Mouse (Mus musculus): ENCODE data around the gene Chd9. TPM values are rescaled to one million over a fixed set of nuclear protein-coding genes. Genes with fewer than 3 reads are reported as not detected.
"Not testable (repeated sequence)": the region's sequence is repeated elsewhere in the genome, so short reads cannot be mapped to it uniquely, and the experiment has no call there.

The Chd9 gene
- polyA plus RNA-seq, 1 experiment from 2014 or later = 95.1 TPM

GRCm38 (mm10) chr8:90877430-90877975 is 49.4 kb downstream of the Chd9 start:
- H3K27me3 ChIP-seq = no peaks in the 10 kb centered on the region
- 0 out of 2 replicates have a peak, but pooled peaks cover 3% of the 10 kb centered on the region for H3K36me3 ChIP-seq
- H3K4me2 ChIP-seq = peak overlapping the region; percentile 83
- peak; percentile 50; the same call in 1 of the 2 replicates for ATAC-seq (ENCODE audit: insufficient number of reproducible peaks, insufficient read depth, low FRiP score, low TSS enrichment, low read depth)
- peak overlapping the region; percentile 90 for H3K27ac ChIP-seq
- WGBS = 4% methylated on average over 11 of the region's 11 CpGs
- H3K9ac ChIP-seq = peak overlapping the region; percentile 72
- peaks cover 34% of the 10 kb centered on the region for H3K4me1 ChIP-seq
- peak overlapping the region; percentile 48 for H3K4me3 ChIP-seq
- no peaks in the 10 kb centered on the region for H3K9me3 ChIP-seq

DNA sequence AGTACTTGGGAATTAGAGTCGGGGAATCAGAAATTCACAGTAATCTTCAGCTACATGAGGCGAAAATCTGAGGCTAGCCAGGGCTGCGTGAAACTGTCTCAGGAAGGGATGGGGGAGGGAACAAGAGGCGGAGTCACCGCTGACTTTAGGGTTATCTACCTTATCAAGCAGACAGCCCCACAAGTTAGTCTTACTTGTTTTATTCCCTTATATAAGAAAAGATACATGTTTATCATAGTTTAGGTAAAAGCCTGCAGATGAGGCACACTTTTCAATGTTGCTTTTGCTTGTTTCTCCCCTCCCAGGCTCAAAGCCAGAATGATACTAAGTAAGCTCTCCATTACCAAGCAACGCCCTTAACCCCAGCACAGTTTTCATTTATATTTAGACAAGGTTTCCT is 50.4 kb downstream of the Chd9 start:
- no peak overlapping the region for H3K27ac ChIP-seq
- WGBS = 66% methylated on average over 6 of the region's 6 CpGs
- peaks cover 34% of the 10 kb centered on the region for H3K4me1 ChIP-seq
- no peak overlapping the region for H3K4me3 ChIP-seq
- no peak overlapping the region for H3K4me2 ChIP-seq
- H3K27me3 ChIP-seq = no peaks in the 10 kb centered on the region
- ATAC-seq (ENCODE audit: insufficient number of reproducible peaks, insufficient read depth, low FRiP score, low TSS enrichment, low read depth) = no peak
- no peaks in the 10 kb centered on the region for H3K9me3 ChIP-seq
- no peak overlapping the region for H3K9ac ChIP-seq
- no peaks in the 10 kb centered on the region for H3K36me3 ChIP-seq

DNA sequence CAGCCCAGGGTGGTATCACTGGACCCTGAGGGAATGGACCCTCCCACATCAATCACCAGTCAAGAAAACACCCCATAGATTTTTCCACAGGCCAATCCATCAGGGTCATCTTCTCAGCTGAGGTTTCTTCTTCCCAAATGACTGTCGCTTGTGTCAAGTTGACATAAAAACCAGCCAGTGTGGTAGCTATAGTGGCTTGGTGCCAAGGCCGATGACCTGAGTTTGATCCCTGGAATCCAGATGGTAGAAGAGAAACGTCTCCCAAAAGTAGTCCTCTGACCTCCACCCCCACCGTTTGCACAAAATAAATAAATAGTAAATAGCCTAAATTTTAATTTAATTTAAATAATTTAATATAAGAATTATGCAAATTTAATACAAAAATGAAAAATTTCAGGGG is 51.9 kb downstream of the Chd9 start:
- Histone ChIP-seq H3K4me3 (no peak overlapping the region), H3K27ac (no peak overlapping the region), H3K4me1 (peaks cover 34% of the 10 kb centered on the region), H3K4me2 (no peak overlapping the region), H3K36me3 (no peaks in the 10 kb centered on the region), H3K9me3 (no peaks in the 10 kb centered on the region), H3K27me3 (no peaks in the 10 kb centered on the region), H3K9ac (no peak overlapping the region)
- no peak for ATAC-seq (ENCODE audit: insufficient number of reproducible peaks, insufficient read depth, low FRiP score, low TSS enrichment, low read depth)
- 67% methylated on average over 4 of the region's 4 CpGs for WGBS

GRCm38 (mm10) chr8:90881181-90881580 is 53.0 kb downstream of the Chd9 start:
- no peak for ATAC-seq (ENCODE audit: insufficient number of reproducible peaks, insufficient read depth, low FRiP score, low TSS enrichment, low read depth)
- no peak overlapping the region for H3K9ac ChIP-seq
- H3K4me1 ChIP-seq = peaks cover 30% of the 10 kb centered on the region
- no peak overlapping the region for H3K4me3 ChIP-seq
- H3K9me3 ChIP-seq = no peaks in the 10 kb centered on the region
- H3K27me3 ChIP-seq = no peaks in the 10 kb centered on the region
- 88% methylated on average over 5 of the region's 5 CpGs for WGBS
- no peak overlapping the region for H3K4me2 ChIP-seq
- H3K27ac ChIP-seq = no peak overlapping the region
- no peaks in the 10 kb centered on the region for H3K36me3 ChIP-seq

DNA sequence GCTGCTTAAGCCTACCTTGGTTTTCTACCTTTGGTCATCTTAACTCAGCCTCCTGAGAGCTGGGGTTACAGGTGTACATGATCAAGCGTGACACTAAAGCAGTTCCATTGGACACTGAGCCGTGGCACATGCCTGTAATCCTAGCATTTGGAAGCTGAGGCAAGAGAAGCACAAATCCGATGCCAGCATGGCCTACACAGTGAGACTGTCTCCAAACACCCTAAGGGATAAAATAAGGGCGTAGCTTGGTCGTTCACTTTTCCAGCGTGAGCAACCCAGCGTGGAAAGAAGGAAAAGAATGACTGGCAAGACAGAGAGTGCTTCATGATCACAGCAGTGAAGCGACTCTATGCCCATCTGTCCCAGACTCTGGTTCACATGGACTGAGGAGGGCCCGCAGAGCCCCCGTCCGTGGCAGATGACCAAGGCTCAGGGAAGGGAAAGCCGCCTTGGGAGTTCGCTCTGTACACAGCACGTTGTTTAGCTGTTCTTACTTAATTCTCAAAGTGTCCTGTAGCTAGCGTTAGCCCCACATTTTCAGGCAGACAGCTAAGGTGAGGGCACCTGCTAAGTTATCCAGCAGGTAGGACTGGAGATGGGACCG is 54.0 kb downstream of the Chd9 start:
- Histone ChIP-seq H3K9ac (no peak overlapping the region), H3K9me3 (no peaks in the 10 kb centered on the region), H3K4me2 (no peak overlapping the region), H3K27ac (no peak overlapping the region), H3K36me3 (no peaks in the 10 kb centered on the region), H3K4me1 (peaks cover 19% of the 10 kb centered on the region), H3K4me3 (no peak overlapping the region), H3K27me3 (no peaks in the 10 kb centered on the region)
- 79% methylated on average over 16 of the region's 16 CpGs for WGBS
- no peak for ATAC-seq (ENCODE audit: insufficient number of reproducible peaks, insufficient read depth, low FRiP score, low TSS enrichment, low read depth)

DNA sequence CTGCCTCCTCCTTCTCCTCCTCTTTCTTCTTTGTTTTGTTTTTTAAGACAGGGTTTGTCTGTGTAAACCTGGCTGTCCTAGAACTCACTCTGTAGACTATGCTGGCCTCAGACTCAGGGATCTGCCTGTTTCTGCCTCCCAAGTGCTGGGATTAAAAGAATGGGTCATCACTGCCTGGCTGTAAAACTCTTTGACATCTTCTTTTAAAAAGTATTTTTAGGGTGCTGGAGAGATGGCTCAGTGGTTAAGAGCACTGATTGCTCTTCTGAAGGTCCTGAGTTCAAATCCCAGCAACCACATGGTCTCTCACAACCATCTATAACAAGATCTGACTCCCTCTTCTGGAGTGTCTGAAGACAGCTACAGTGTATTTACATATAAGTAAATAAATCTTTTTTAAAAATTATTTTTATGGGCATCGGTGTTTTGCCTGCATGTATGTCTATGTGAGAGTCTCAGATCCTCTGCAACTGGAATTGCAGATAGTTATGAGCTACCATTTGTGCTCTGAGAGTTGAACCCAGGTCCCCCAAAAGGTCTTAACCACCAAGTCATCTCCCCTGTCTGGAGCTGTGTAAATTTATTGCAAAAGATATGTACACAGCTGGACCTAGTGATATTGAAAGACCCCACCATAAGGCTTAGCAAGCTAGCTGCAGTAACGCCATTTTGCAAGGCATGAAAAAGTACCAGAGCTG is 57.7 kb downstream of the Chd9 start:
- no peak overlapping the region for H3K27ac ChIP-seq
- no peak overlapping the region for H3K9ac ChIP-seq
- 57% methylated on average over 2 of the region's 2 CpGs for WGBS
- no peaks in the 10 kb centered on the region for H3K36me3 ChIP-seq
- 0 out of 2 replicates have a peak overlapping the region, but pooled peaks have one; percentile 16 for H3K4me2 ChIP-seq
- no peak for ATAC-seq (ENCODE audit: insufficient number of reproducible peaks, insufficient read depth, low FRiP score, low TSS enrichment, low read depth)
- no peaks in the 10 kb centered on the region for H3K27me3 ChIP-seq
- no peak overlapping the region for H3K4me3 ChIP-seq
- 0 out of 2 replicates have a peak, but pooled peaks cover 2% of the 10 kb centered on the region for H3K4me1 ChIP-seq
- H3K9me3 ChIP-seq = no peaks in the 10 kb centered on the region

- not testable (repeated sequence) for H3K4me3 ChIP-seq; H3K4me2 ChIP-seq; H3K9me3 ChIP-seq; ATAC-seq (ENCODE audit: insufficient number of reproducible peaks, insufficient read depth, low FRiP score, low TSS enrichment, low read depth); H3K9ac ChIP-seq; H3K36me3 ChIP-seq; H3K27me3 ChIP-seq; H3K4me1 ChIP-seq; H3K27ac ChIP-seq
- WGBS = no CpG with 5 or more reads among the region's 15 CpGs
These were observed 58.2 kb downstream of the Chd9 start for GRCm38 (mm10) chr8:90886369-90886712.

DNA sequence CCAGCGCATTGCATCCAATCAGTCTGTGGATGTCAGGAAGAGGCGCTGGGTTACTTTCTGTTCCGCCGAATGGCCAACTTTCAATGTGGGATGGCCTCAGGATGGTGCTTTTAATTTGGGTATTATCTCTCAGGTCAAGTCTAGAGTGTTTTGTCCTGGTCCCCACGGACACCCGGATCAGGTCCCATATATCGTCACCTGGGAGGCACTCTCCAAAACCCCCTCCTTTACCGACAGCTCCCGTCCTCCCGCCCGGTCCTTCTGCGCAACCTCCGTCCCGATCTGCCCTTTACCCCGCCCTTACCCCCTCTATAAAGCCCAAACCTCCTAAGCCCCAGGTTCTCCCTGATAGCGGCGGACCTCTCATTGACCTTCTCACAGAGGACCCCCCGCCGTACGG is 59.2 kb downstream of the Chd9 start:
- H3K27me3 ChIP-seq; H3K9ac ChIP-seq; H3K36me3 ChIP-seq; H3K4me1 ChIP-seq; H3K9me3 ChIP-seq; ATAC-seq (ENCODE audit: insufficient number of reproducible peaks, insufficient read depth, low FRiP score, low TSS enrichment, low read depth); H3K27ac ChIP-seq; H3K4me2 ChIP-seq: not testable (repeated sequence)
- WGBS = no CpG with 5 or more reads among the region's 20 CpGs
- H3K4me3 ChIP-seq = peak overlapping the region; percentile 38

- no peaks in the 10 kb centered on the region for H3K27me3 ChIP-seq
- no peak overlapping the region for H3K27ac ChIP-seq
- H3K9ac ChIP-seq = no peak overlapping the region
- no peak overlapping the region for H3K4me3 ChIP-seq
- peaks cover 12% of the 10 kb centered on the region for H3K4me1 ChIP-seq
- peaks cover 9% of the 10 kb centered on the region for H3K36me3 ChIP-seq
- 92% methylated on average over 8 of the region's 8 CpGs for WGBS
- no peak overlapping the region for H3K4me2 ChIP-seq
- H3K9me3 ChIP-seq = no peaks in the 10 kb centered on the region
- no peak for ATAC-seq (ENCODE audit: insufficient number of reproducible peaks, insufficient read depth, low FRiP score, low TSS enrichment, low read depth)
These were observed 63.9 kb downstream of the Chd9 start for GRCm38 (mm10) chr8:90891872-90892578.

DNA sequence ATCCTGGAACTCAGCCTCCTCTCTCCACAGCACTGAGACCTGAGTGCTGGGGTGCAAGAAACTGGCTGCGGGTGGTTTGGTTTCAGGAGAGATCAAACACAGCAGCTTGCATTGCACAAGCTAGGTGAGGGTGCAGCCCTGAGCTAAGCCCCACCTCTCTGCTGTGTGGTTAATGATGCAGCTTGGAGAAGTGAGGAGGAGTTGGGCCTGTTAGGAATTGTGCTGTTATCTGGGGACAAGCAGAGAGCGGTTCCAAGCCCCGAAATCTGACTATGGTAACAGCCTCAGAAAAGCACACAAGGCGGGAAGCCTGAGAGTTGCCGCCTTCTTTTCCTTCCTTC is 64.4 kb downstream of the Chd9 start:
- Histone ChIP-seq H3K4me3 (no peak overlapping the region), H3K36me3 (peaks cover 9% of the 10 kb centered on the region), H3K27ac (no peak overlapping the region), H3K4me2 (no peak overlapping the region), H3K9ac (no peak overlapping the region), H3K9me3 (no peaks in the 10 kb centered on the region), H3K4me1 (peaks cover 12% of the 10 kb centered on the region), H3K27me3 (no peaks in the 10 kb centered on the region)
- WGBS = 76% methylated on average over 5 of the region's 5 CpGs
- ATAC-seq (ENCODE audit: insufficient number of reproducible peaks, insufficient read depth, low FRiP score, low TSS enrichment, low read depth) = no peak

- WGBS = 42% methylated on average over 14 of the region's 14 CpGs
- H3K4me1 ChIP-seq = peaks cover 17% of the 10 kb centered on the region
- H3K27me3 ChIP-seq = no peaks in the 10 kb centered on the region
- no peaks in the 10 kb centered on the region for H3K9me3 ChIP-seq
- ATAC-seq (ENCODE audit: insufficient number of reproducible peaks, insufficient read depth, low FRiP score, low TSS enrichment, low read depth) = 0 out of 2 replicates have a peak, but pooled peaks have one; percentile 32
- peak overlapping the region; percentile 87 for H3K27ac ChIP-seq
- H3K4me3 ChIP-seq = no peak overlapping the region
- peak overlapping the region; percentile 33; the same call in 1 of the 2 replicates for H3K4me2 ChIP-seq
- peak overlapping the region; percentile 17; the same call in 1 of the 2 replicates for H3K9ac ChIP-seq
- peaks cover 9% of the 10 kb centered on the region for H3K36me3 ChIP-seq
These were observed 66.2 kb downstream of the Chd9 start for GRCm38 (mm10) chr8:90894231-90894914.
